Mouse (Mus musculus) neural tube, embryonic 12.5 days (tissue): Measurements from ENCODE around the gene Sec11a. TPM values are rescaled to one million over a fixed set of nuclear protein-coding genes. Genes with fewer than 3 reads are reported as not detected.

Experiments used
- ATAC-seq: fragments of 200-750 bp; cut with Nextera tagmentation; 2 replicates; pipeline ENCODE4 v1.8.0; 2017; ENCODE audit warnings: low read depth, mild to moderate bottlenecking, moderate TSS enrichment, moderate library complexity; ENCODE audit not compliant: low FRiP score
- H3K27ac ChIP-seq: fragments of 300-500 bp; sonication (generic); 2 replicates; pipeline ENCODE4 v1.5.1; 2016
- H3K27me3 ChIP-seq: fragments of 300-500 bp; sonication (generic); replicated peaks from 2 replicates; pipeline ENCODE4 v1.6.1; 2016; ENCODE audit warnings: mild to moderate bottlenecking
- H3K36me3 ChIP-seq: fragments of 300-500 bp; sonication (generic); 2 replicates; pipeline ENCODE4 v1.6.1; 2016; ENCODE audit warnings: mild to moderate bottlenecking
- H3K4me1 ChIP-seq: fragments of 300-500 bp; sonication (generic); 2 replicates; pipeline ENCODE4 v1.6.1; 2016
- H3K4me2 ChIP-seq: fragments of 300-500 bp; sonication (generic); replicated peaks from 2 replicates; pipeline ENCODE4 v1.6.1; 2016; ENCODE audit warnings: mild to moderate bottlenecking
- H3K4me3 ChIP-seq: fragments of 300-500 bp; sonication (generic); 2 replicates; pipeline ENCODE4 v1.5.1; 2016
- H3K9ac ChIP-seq: fragments of 300-500 bp; sonication (generic); 2 replicates; pipeline ENCODE4 v1.6.1; 2016; ENCODE audit warnings: mild to moderate bottlenecking
- H3K9me3 ChIP-seq: fragments of 300-500 bp; sonication (generic); 2 replicates; pipeline ENCODE4 v1.6.1; 2016; ENCODE audit warnings: mild to moderate bottlenecking
- WGBS: fragments of 180-500 bp; shearing (Covaris S2); methylation state at CpG from one replicate; pipeline ENCODE4 v1.1.7; 2016; 5-methylcytosine and 5-hydroxymethylcytosine counted together
- polyA plus RNA-seq: library from polyadenylated mRNA; unstranded; fragments of >200 nt; fragmentation: Nextera tagmentation; extraction: Ambion mirVana; gene quantifications from 2 replicates; pipeline ENCODE4 v1.2.1, GENCODE M21; 2016

Sec11a gene
- polyA plus RNA-seq: 170 and 176 TPM in 2 replicates

DNA sequence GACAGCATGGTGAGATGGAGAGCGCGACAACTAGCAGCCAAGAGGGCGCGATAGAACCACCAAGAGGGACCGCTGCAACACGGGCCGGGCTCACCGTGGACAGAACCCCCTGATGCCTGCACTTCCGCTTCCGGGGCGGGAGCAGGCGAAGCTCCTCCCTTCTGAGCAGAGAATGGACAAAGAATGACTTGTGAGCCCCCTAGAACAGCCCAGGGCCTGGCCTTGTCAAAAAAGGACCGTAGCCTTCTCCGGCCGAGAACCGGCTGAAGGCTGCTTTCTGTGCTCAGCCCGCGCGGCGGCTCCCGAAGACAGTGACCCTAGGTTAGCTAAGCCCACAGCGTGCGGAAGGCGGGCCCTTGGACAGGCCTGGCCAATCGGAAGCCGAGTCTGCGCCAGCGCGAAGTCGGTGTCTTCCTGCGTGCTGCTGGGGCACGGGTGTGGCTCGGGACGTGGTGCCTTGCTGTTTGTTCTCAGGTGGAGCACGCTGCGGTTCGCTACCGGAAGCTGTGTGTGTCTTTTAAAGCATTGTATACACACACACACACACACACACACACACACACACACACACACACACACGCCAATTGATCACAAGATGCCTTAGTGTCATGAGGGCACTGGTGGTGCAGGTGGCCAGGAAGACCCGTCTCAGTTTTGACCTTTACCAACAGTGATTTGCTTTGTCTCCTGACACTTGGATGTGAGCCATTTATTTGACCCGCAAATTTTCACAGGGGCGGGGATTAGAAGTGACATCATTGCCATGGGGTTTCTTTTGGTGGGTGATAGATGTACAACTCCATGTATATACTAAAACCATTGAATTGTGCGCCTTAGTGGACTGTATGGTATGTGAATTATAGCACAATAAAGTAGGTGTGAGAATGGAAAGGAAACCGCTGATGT, at the start of gene Sec11a:
Gene Sec11a (minus strand): TSS at position 336 of the 906 bp plus-strand sequence.
- H3K27ac ChIP-seq: peak within 1 kb of the TSS; percentile 90
- WGBS: 2% methylated on average over 40 of the region's 44 CpGs
- peaks cover 15% of the 10 kb centered on the region for H3K4me1 ChIP-seq
- H3K9ac ChIP-seq: peak within 1 kb of the TSS; percentile 89
- H3K36me3 ChIP-seq: peaks cover 5% of the 10 kb centered on the region
- peak within 1 kb of the TSS; percentile 82 for H3K4me3 ChIP-seq
- H3K4me2 ChIP-seq: peak within 1 kb of the TSS; percentile 66
- peak; percentile 100 for ATAC-seq
- H3K9me3 ChIP-seq: no peaks in the 10 kb centered on the region
- no peaks in the 10 kb centered on the region for H3K27me3 ChIP-seq

DNA sequence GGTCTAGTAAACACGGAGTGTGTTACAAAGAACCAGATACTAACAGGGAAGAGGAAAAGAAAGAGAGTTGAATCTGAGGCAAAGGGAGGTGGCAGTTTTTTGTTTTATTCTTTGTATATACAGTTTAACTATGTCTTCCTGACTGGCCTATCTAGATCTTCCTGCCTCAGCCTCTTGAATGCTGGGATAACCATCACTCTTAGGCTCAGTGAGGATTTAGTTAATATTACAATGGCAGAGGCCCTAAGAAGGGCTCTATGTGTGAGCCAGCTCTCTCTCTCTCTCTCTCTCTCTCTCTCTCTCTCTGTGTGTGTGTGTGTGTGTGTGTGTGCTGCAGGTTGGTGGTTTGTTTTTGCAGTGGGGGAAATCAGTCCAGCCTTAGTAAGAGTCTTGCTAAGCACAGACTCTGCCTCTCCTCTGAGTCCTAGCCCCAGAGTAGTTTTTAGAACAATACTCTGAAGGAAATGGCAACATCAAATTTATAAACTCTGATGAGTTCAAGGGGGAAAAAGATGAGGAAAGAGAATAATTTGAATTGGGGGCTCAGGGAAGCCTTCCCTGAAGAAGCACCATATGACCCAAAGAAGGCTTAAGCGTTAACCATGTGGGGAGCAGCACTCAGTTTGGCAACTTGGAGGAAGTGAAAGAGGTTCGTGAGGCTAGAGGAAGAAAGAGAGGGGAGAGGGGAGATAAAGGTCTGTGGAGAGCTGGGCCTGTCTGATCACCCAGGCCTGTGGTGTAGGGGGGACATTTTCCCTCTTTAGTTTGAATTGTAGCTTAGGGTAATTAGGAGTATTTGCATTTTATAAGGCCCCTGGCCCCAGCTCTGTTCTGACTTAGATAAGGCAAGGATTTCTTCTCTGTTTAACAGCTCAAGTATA, 47.9 kb upstream of the Sec11a start:
- Histone ChIP-seq H3K4me3 (no peak overlapping the region), H3K9ac (no peak overlapping the region), H3K36me3 (no peaks in the 10 kb centered on the region), H3K27ac (no peak overlapping the region), H3K4me1 (peaks cover 35% of the 10 kb centered on the region), H3K9me3 (no peaks in the 10 kb centered on the region), H3K27me3 (no peaks in the 10 kb centered on the region), H3K4me2 (peak overlapping the region; percentile 88; the same call in 1 of the 2 replicates)
- 53% methylated on average over 3 of the region's 3 CpGs for WGBS
- no peak for ATAC-seq

DNA sequence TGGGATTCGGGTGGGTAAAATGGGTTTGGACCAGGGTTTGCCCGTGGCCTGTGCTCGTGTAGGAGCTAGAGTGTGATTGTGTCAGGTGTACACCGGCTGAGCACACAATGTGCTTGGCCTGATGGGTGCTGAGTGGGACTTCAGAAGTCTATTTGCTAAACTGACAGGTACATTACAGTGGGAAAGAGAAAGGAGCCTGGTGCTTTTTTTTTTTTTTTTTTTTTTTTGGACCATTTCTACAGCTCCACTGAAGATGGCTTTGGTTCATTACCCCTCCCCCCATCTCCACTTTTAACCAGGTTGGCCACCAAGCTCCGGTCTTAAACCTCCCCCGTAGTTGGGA, 47.1 kb upstream of the Sec11a start:
- H3K4me3 ChIP-seq: peak overlapping the region; percentile 90
- no peak for ATAC-seq
- H3K9ac ChIP-seq: peak overlapping the region; percentile 98; the same call in 1 of the 2 replicates
- peaks cover 35% of the 10 kb centered on the region for H3K4me1 ChIP-seq
- H3K4me2 ChIP-seq: peak overlapping the region; percentile 88
- H3K36me3 ChIP-seq: no peaks in the 10 kb centered on the region
- H3K27me3 ChIP-seq: no peaks in the 10 kb centered on the region
- H3K9me3 ChIP-seq: no peaks in the 10 kb centered on the region
- no peak overlapping the region for H3K27ac ChIP-seq
- whole genome bisulfite sequencing: 32% methylated on average over 6 of the region's 6 CpGs

DNA sequence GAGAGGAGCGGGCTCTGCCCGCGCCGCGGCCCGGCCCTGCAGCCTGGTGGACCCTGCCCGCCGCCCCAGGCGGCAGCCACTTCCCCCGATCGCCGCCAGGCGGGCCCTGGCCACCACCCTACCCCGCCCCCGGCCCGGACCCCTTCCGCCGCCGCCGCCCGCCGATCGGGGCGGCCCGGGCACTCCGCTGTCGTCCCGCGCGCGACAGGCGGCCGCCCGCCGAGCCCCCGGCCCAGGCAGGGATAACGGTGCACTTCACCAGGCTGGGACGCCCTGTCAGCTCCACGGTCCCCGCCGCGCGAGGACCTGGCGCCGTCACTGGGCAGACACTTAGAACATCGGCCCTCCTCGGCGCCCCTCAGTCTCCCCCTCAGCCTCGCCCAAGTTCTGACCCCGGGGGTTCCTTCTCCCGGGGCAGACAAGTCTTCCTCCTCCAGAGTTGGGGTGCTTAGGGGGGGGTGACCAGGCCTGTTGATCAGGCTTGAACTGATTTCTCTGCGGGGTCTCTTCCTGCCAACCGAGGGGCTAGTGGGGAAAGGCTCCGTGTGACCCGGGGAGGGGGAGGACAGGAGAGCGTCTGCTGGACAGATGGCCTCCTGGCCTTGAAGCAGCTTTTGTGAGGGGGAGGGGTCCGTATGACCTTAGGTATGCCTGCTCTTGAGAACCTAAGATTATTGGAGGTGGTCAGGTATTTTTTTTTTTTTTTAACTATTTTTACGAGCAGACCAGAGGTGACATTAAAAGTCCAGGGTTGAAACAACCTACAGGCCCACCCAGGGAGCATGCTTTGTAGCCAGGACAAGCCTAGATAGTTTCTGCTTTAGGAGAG, 46.5 kb upstream of the Sec11a start:
- peak; percentile 87 for ATAC-seq
- Histone ChIP-seq H3K4me2 (peak overlapping the region; percentile 88), H3K27ac (peak overlapping the region; percentile 96), H3K9me3 (no peaks in the 10 kb centered on the region), H3K36me3 (no peaks in the 10 kb centered on the region), H3K4me1 (peaks cover 35% of the 10 kb centered on the region), H3K27me3 (no peaks in the 10 kb centered on the region), H3K4me3 (peak overlapping the region; percentile 90), H3K9ac (peak overlapping the region; percentile 98)
- WGBS: 1% methylated on average over 57 of the region's 58 CpGs

DNA sequence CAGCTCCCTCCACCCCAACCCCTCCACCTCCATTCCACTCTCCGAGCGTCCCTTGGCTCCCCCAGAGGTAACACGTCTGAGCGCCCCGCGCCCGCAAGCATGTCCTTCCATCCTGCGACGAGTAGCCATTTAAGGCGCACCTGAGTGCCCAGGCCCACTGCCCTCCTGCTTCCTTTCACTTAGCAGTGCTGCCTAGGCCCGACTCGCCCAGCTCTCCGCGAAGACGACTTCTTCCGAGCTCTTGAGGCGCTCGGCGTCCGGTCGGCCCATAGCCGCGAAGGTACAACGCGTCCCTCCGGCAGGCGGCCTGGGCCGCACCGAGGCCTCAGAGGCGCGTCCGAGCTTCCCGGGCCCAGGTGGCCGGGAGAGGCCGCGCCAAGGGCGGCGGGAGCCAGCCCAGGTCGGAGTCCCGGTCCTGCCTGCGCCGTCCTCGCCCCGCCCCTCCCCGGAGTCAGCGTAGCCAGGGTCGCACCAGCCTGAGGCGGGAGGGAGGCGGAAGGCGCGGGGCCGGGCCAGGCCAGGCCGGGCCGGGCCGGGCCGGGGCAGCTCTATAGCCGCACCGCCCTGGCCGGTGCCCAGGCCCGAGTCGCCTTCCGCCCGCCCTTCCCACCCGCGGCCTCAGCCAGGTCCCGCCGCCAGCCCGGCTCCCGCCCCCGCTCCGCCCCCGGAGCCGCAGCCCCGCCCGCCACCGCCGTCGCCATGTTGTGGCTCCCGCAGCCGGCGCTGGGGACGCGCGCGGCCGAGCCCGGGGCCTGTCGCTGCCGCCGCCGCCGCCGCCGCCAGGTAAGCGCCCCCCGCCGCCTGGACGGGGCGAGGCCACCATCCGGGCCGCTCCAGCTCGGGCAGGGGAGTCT, 45.6 kb upstream of the Sec11a start, which contains the start of gene Zfp592:
Gene Zfp592 (plus strand): TSS at position 702 of the 854 bp plus-strand sequence.
- Histone ChIP-seq H3K4me2 (peak within 1 kb of the TSS; percentile 88), H3K4me1 (peaks cover 35% of the 10 kb centered on the region), H3K9me3 (no peaks in the 10 kb centered on the region), H3K27me3 (no peaks in the 10 kb centered on the region), H3K27ac (peak within 1 kb of the TSS; percentile 96), H3K4me3 (peak within 1 kb of the TSS; percentile 90), H3K36me3 (no peaks in the 10 kb centered on the region), H3K9ac (peak within 1 kb of the TSS; percentile 98)
- ATAC-seq: peak; percentile 92
- WGBS: under 1% methylated on average over 92 of the region's 102 CpGs

DNA sequence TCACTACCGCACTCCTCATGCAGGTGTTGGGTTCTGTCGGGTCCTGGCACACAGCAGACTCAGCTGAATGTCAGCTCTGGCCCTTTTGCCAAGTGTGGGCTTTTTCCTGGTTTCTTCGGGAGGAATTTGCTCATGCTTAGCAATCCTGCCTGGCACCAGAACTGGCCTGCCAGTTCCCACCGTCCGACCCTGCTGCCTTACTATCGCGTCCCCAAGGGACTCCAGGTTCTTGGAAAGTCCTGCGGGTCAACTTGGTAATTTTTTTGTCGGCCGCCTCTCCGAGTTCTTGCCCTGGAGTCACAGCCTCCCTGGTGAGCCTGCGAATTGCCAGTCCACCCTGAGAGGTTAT, 45.0 kb upstream of the Sec11a start:
- Histone ChIP-seq H3K4me3 (peak overlapping the region; percentile 90), H3K4me1 (peaks cover 35% of the 10 kb centered on the region), H3K9me3 (no peaks in the 10 kb centered on the region), H3K4me2 (peak overlapping the region; percentile 88), H3K36me3 (no peaks in the 10 kb centered on the region), H3K27ac (peak overlapping the region; percentile 96), H3K9ac (peak overlapping the region; percentile 98), H3K27me3 (no peaks in the 10 kb centered on the region)
- ATAC-seq: no peak
- 4% methylated on average over 12 of the region's 12 CpGs for WGBS

DNA sequence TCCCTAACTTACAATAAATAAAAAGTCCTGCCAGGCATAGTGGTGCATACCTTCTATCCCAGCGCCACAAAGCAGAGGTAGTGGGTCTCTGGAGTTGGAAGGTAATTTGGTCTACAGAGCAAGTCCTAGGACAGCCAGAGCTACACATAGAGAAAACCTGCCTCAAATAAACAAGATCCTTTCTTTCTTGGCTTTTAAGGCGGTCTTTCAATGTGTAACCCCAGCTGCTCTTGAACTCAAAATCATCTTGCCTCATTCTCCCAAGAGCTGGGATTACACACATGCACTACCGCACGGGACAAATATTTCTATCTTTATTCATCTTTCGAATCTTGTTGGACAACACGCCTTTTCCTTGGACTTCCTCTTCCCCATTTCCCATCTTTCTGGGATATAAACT, 44.5 kb upstream of the Sec11a start:
- peak overlapping the region; percentile 90; the same call in 1 of the 2 replicates for H3K4me3 ChIP-seq
- no peak overlapping the region for H3K27ac ChIP-seq
- ATAC-seq: no peak
- H3K9me3 ChIP-seq: no peaks in the 10 kb centered on the region
- WGBS: 85% methylated on average over 6 of the region's 6 CpGs
- H3K4me1 ChIP-seq: peaks cover 35% of the 10 kb centered on the region
- H3K4me2 ChIP-seq: peak overlapping the region; percentile 88
- H3K9ac ChIP-seq: peak overlapping the region; percentile 98; the same call in 1 of the 2 replicates
- H3K27me3 ChIP-seq: no peaks in the 10 kb centered on the region
- H3K36me3 ChIP-seq: no peaks in the 10 kb centered on the region

DNA sequence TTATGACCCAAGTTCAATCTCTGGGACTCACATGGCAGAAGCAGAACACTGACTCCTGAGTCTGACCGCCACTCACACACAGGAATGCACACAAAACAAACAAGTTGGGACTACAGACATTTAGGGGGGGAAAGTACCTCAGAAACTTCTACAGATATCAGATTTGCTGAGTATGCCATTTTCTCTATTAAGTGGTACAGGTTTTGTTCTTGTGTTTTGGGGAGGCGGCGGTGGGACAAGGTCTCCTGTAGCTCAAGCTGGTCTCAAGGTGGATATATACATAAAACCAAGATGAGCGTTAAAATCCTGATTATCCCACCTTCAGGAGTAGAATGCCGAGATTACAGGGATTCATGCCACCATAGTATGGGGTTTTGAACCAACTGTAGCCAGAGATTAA, 44.0 kb upstream of the Sec11a start:
- H3K4me2 ChIP-seq: peak overlapping the region; percentile 88; the same call in 1 of the 2 replicates
- H3K9ac ChIP-seq: no peak overlapping the region
- H3K27me3 ChIP-seq: no peaks in the 10 kb centered on the region
- no peak overlapping the region; the same call in 1 of the 2 replicates for H3K4me3 ChIP-seq
- 91% methylated on average over 5 of the region's 5 CpGs for WGBS
- H3K27ac ChIP-seq: no peak overlapping the region
- H3K4me1 ChIP-seq: peaks cover 35% of the 10 kb centered on the region
- H3K36me3 ChIP-seq: no peaks in the 10 kb centered on the region
- H3K9me3 ChIP-seq: no peaks in the 10 kb centered on the region
- no peak for ATAC-seq

DNA sequence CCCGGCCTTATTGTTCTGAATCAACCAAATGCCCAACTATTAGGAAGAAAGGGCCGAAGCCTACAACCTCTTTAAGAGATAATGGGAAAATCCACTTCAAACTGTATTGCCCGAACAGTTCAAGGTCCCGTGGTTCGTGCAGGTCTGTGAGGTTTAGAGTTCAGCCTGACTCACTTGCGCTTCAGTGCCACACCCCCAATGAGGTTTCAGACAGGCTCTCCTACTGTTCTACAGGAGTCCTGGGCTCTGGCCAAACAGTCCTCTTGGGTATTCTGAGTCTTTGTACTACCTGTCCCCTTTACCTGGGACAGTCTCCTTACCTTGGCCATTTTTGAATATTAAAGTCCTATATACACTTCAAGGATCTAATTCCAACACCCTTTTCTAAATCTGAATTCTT, 42.7 kb upstream of the Sec11a start:
- H3K36me3 ChIP-seq: no peaks in the 10 kb centered on the region
- H3K9me3 ChIP-seq: no peaks in the 10 kb centered on the region
- H3K27ac ChIP-seq: no peak overlapping the region
- WGBS: 96% methylated on average over 6 of the region's 6 CpGs
- H3K4me2 ChIP-seq: no peak overlapping the region
- H3K27me3 ChIP-seq: no peaks in the 10 kb centered on the region
- H3K4me1 ChIP-seq: peaks cover 29% of the 10 kb centered on the region
- ATAC-seq: no peak
- no peak overlapping the region for H3K9ac ChIP-seq
- H3K4me3 ChIP-seq: no peak overlapping the region

DNA sequence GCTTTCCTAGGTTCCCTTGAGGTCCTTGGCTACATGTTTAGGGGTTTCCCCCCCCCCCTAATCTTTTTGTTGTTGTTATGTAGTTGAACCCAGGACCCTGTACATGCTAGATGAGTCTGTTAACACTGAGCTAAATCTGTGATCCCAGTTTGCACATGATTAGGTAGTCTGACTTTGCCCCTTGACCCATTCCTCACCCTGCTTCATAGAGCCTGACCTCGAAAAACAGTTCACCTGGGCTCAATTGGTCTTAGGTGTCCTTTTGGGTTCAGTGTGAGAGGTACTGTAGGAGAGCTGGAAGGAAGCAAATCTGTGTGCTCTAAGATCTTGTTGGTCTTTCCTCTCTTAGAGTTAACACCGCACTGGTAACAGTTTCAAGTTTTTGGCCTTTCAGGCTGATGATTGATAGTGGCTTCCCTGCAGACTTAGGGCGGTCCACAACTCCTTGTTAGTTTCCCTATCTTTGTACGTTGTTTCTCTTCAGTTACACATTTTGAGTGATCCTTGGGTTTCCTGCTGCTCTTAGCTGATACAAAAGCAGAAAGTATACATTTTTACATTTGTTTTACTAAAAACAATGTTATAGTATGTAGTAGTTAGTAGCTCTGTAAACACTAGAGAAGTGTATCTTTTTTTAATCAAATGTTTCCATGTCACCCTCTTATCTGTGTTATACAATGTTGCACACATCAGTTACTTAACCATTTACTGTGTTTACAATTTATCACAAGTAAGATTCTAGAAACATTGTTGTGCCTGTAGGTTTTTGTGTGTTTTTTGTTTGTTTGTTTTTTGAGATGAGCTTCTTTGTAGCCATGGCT, 40.4 kb upstream of the Sec11a start:
- Histone ChIP-seq H3K4me3 (no peak overlapping the region), H3K9ac (no peak overlapping the region), H3K27ac (no peak overlapping the region), H3K27me3 (no peaks in the 10 kb centered on the region), H3K36me3 (no peaks in the 10 kb centered on the region), H3K9me3 (no peaks in the 10 kb centered on the region), H3K4me2 (no peak overlapping the region), H3K4me1 (peaks cover 16% of the 10 kb centered on the region)
- WGBS: 75% methylated on average over 4 of the region's 4 CpGs
- no peak for ATAC-seq
